In the genomic region with DNA sequence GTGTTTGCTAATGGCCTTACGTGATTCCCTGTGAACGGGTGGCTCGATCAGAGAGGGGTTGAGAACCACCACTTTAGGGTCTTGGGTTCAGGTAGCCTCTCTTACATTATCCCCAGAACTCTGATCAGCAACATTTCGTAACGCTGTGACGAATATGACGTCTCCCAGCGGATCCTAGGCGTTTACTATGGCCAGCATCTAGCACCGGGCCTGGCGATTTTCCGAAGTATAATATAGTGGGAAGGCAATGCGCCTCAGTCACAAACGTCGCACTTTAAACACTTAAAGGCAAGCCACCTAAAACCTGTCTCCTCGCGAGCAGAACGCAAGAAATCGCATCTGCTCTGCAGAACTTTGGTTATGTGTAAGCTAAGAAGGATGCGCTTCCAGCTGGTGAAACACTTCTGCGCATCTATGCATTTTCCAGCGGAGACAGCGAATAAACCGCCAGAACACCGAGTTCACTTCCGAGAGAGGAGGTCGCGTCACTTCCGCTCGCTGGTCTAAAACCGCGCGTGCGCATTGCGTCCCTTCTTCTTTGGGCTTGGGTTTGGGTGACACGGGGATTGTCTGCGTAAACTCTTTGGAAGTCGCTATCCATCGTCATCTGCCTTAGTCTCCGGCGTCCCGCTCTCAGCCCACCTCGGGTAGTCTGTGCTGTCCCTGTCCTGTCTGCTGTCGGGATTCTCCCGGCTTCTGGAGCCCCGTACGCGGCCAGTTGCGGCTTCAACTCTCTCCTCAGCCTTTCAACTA, we compare ENCODE assay signal across 8 mouse cellular contexts. TPM values are rescaled to one million over a fixed set of nuclear protein-coding genes. Genes with fewer than 3 reads are reported as not detected.
A peak's percentile ranks its signal among the peaks of the same experiment; 100 is the strongest.
DNase-seq lines count a peak whose midpoint lies in the region; ATAC-seq and TF ChIP-seq lines count a peak whose summit lies in the region.

No protein-coding gene starts in this region.

- ATAC-seq in forebrain, embryonic 12.5 days (ENCODE audit: low FRiP score) = peak; percentile 79
- peak; percentile 74 for ATAC-seq in hindbrain, embryonic 12.5 days (ENCODE audit: low FRiP score)
- ATAC-seq in lung, embryonic 14.5 days (ENCODE audit: insufficient read depth) = peak; percentile 73

- in situ Hi-C loops in ES-E14 (cut with MboI; ENCODE audit: low sequenced_read_pairs in 2 of 2, unreplicated experiment in 2 of 2) = no loop called here

- no peaks in the 10 kb centered on the region for H3K36me3 ChIP-seq in ES-E14 (ENCODE audit: control insufficient read depth, insufficient read depth, low read length, poor library complexity, severe bottlenecking)
- H3K36me3 ChIP-seq in forebrain, embryonic 12.5 days (replicated peaks) = no peaks in the 10 kb centered on the region
- no peaks in the 10 kb centered on the region for H3K36me3 ChIP-seq in hindbrain, embryonic 12.5 days
- no peaks in the 10 kb centered on the region for H3K36me3 ChIP-seq in lung, embryonic 14.5 days (ENCODE audit: insufficient read depth)

- 42% methylated on average over 49 of the region's 49 CpGs for WGBS in forebrain, embryonic 12.5 days
- 39% methylated on average over 49 of the region's 49 CpGs for WGBS in hindbrain, embryonic 12.5 days
- 40% methylated on average over 49 of the region's 49 CpGs for WGBS in lung, embryonic 14.5 days

- peak overlapping the region; percentile 79 for H3K9ac ChIP-seq in ES-E14 (ENCODE audit: insufficient read depth, low read depth, low read length, poor library complexity, severe bottlenecking)
- H3K9ac ChIP-seq in forebrain, embryonic 12.5 days = no peak overlapping the region
- peak overlapping the region; percentile 27; the same call in 1 of the 2 replicates for H3K9ac ChIP-seq in hindbrain, embryonic 12.5 days
- H3K9ac ChIP-seq in lung, embryonic 14.5 days = no peak overlapping the region

- H3K4me3 ChIP-seq in ES-E14 (ENCODE audit: insufficient read depth in 1 of 2, low read depth in 1 of 2, low read length in 2 of 2, poor library complexity in 1 of 2, severe bottlenecking in 1 of 2) = peak overlapping the region; percentile 59 to 61
- peak overlapping the region; percentile 32 for H3K4me3 ChIP-seq in forebrain, embryonic 12.5 days (replicated peaks)
- H3K4me3 ChIP-seq in hindbrain, embryonic 12.5 days = peak overlapping the region; percentile 30
- peak overlapping the region; percentile 25 for H3K4me3 ChIP-seq in lung, embryonic 14.5 days (ENCODE audit: low read depth, low read length)

- peak overlapping the region; percentile 48 for H3K4me2 ChIP-seq in forebrain, embryonic 12.5 days
- peak overlapping the region; percentile 53 for H3K4me2 ChIP-seq in hindbrain, embryonic 12.5 days (replicated peaks)
- H3K4me2 ChIP-seq in lung, embryonic 14.5 days = peak overlapping the region; percentile 59

- H3K4me1 ChIP-seq in ES-E14 (ENCODE audit: control insufficient read depth in 2 of 2, insufficient read depth in 2 of 2, low read length in 2 of 2, poor library complexity in 1 of 2) = no peaks in the 10 kb centered on the region; a peak in 1 of 4 replicates
- no peaks in the 10 kb centered on the region for H3K4me1 ChIP-seq in forebrain, embryonic 12.5 days
- no peaks in the 10 kb centered on the region for H3K4me1 ChIP-seq in hindbrain, embryonic 12.5 days
- H3K4me1 ChIP-seq in lung, embryonic 14.5 days (ENCODE audit: insufficient read depth) = no peaks in the 10 kb centered on the region

- DNase-seq in ES-E14 (ENCODE audit: low read depth, low spot score) = peak; percentile 87
- DNase-seq in cerebellum, adult 11 months = peak; percentile 42
- DNase-seq in layer of hippocampus, adult 9-11 months = peak; percentile 57
- peak; percentile 88 for DNase-seq in lung, embryonic 14.5 days
- peak; percentile 85 for DNase-seq in retina, postnatal 1 day
- DNase-seq in B cell, adult 2 months = no peak

- no peaks in the 10 kb centered on the region for H3K9me3 ChIP-seq in ES-E14 (ENCODE audit: control insufficient read depth, insufficient read depth, low read depth, low read length)
- no peaks in the 10 kb centered on the region for H3K9me3 ChIP-seq in forebrain, embryonic 12.5 days
- H3K9me3 ChIP-seq in hindbrain, embryonic 12.5 days (replicated peaks) = no peaks in the 10 kb centered on the region
- H3K9me3 ChIP-seq in lung, embryonic 14.5 days (ENCODE audit: low read depth, low read length) = no peaks in the 10 kb centered on the region

- peak overlapping the region; percentile 57; the same call in 1 of the 2 replicates for H3K27ac ChIP-seq in ES-E14 (ENCODE audit: insufficient read depth, low read depth, low read length, poor library complexity, severe bottlenecking)
- no peak overlapping the region for H3K27ac ChIP-seq in forebrain, embryonic 12.5 days
- no peak overlapping the region for H3K27ac ChIP-seq in hindbrain, embryonic 12.5 days
- no peak overlapping the region for H3K27ac ChIP-seq in lung, embryonic 14.5 days (ENCODE audit: low read depth)

- no peak for TF ChIP-seq CTCF in lung, embryonic 14.5 days (IDR thresholded peaks at IDR 0.05; ENCODE audit: low read depth)

- H3K27me3 ChIP-seq in forebrain, embryonic 12.5 days = no peaks in the 10 kb centered on the region
- H3K27me3 ChIP-seq in hindbrain, embryonic 12.5 days = no peaks in the 10 kb centered on the region
- H3K27me3 ChIP-seq in lung, embryonic 14.5 days (ENCODE audit: insufficient read depth, low read length) = no peaks in the 10 kb centered on the region

TF ChIP-seq in ES-E14, 5 proteins besides CTCF, POLR2A, EP300 and RAD21:
- TF ChIP-seq ZNF384 (IDR thresholded peaks at IDR 0.05; ENCODE audit: low read depth, low read length) = no peak
- TF ChIP-seq HCFC1 (IDR thresholded peaks at IDR 0.05; ENCODE audit: borderline replicate concordance, insufficient read depth, low read length) = 0 out of 2 replicates have a peak, but pooled peaks have one; percentile 20

RNA-seq across cellular contexts. Expression of a gene that starts 57.8 kb away (rescaled TPM):
- 20.9 and 24.5 TPM in 2 replicates for total RNA-seq in ES-E14 (2012; rRNA removed)
- 31.7 and 31.8 TPM in 2 replicates for polyA plus RNA-seq in forebrain, embryonic 12.5 days (2016; fragmentation: Nextera tagmentation; extraction: Ambion mirVana)
- 31.2 and 34.5 TPM in 2 replicates for polyA plus RNA-seq in hindbrain, embryonic 12.5 days (2016; fragmentation: Nextera tagmentation; extraction: Ambion mirVana)
- polyA plus RNA-seq in lung, embryonic 14.5 days (2014; fragmentation: Nextera tagmentation; extraction: Ambion mirVana) = 26.7 and 29.5 TPM in 2 replicates

RNA-seq across cellular contexts. Expression of a gene that starts 59.5 kb away (rescaled TPM):
- total RNA-seq in ES-E14 (2012; rRNA removed) = not detected in 2 replicates
- polyA plus RNA-seq in forebrain, embryonic 12.5 days (2016; fragmentation: Nextera tagmentation; extraction: Ambion mirVana) = not detected in 2 replicates
- not detected in 2 replicates for polyA plus RNA-seq in hindbrain, embryonic 12.5 days (2016; fragmentation: Nextera tagmentation; extraction: Ambion mirVana)
- polyA plus RNA-seq in lung, embryonic 14.5 days (2014; fragmentation: Nextera tagmentation; extraction: Ambion mirVana) = not detected in 2 replicates

Comparison
In these comparisons a context has a peak if more than half of its experiments do, and no peak if none do; other contexts are left out.
1. DNase-seq: peak in ES-E14 (single experiment), cerebellum, adult 11 months (single experiment), layer of hippocampus, adult 9-11 months (single experiment), lung, embryonic 14.5 days (single experiment) and retina, postnatal 1 day (single experiment); none in B cell, adult 2 months (0 of 2).
2. H3K9ac ChIP-seq: peak in ES-E14 (single experiment) and hindbrain, embryonic 12.5 days (single experiment); none in forebrain, embryonic 12.5 days (single experiment) and lung, embryonic 14.5 days (single experiment).
3. Peak in every context shown above with its lines, with median percentiles within 50 percentile points of each other: H3K4me3 ChIP-seq, ATAC-seq and H3K4me2 ChIP-seq.